Mouse (Mus musculus): ENCODE results near the gene Plekhg5. TPM values are rescaled to one million over a fixed set of nuclear protein-coding genes. Genes with fewer than 3 reads are reported as not detected.

The Plekhg5 gene
- polyA plus RNA-seq, 1 experiment from 2014 or later = 13.0 TPM

DNA sequence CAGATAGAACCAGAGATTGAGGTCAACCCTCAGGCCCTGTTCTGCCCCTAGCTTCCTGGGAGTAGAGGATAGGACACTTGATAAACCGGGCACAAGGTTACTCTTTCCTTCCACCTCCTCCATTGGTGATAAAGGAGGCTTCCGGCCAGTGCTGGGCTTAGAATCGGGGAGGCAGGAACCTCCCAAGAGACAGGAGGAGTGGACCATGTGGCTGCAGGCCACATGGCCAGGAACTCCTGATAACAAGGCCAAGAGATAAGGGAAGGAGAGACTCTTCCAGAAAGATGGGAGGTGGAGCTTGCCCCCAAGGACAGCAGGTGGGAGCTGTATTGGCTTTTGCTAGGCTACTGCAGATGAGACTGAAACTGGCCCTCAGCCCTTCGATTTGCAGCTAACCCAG lies 78.2 kb downstream of the Plekhg5 start:
- no peak for ATAC-seq
- no peaks in the 10 kb centered on the region for H3K27me3 ChIP-seq
- ChIA-PET POLR2A (no interaction called here), CTCF (no interaction called here)
- in situ Hi-C loops (cut with MboI; ENCODE audit: low pct_unique_long_range_greater_than_20kb) = no loop called here
- no peak for TF ChIP-seq CTCF (IDR thresholded peaks at IDR 0.05)
- no peak for DNase-seq (ENCODE audit: low read depth, low spot score)

DNA sequence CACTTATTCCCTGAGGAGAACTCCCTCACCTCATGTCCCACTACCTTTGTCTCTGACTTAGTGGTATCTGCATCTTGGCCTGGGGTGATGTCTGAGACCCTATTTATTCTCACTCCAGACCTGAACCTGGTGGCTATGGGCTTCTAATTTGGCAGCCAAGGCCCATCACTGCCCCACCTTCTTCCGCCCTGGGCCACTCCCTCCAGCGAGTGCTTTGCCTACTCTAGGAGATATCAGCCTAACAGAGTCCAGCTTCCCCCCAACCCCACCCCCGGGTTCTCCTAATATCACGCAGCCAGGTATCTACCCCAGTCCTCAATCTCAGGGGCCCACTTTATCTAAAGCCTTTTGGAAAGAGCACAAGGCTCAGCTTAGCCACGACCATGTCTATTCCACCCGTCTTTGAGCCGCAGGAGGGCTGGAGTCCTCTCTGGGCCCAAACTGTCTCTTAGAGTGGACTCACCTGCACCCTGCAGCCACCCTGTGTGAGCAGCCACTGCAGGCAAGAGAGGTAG lies 79.2 kb downstream of the Plekhg5 start:
- ATAC-seq = no peak
- H3K27me3 ChIP-seq = no peaks in the 10 kb centered on the region
- no peak for TF ChIP-seq CTCF (IDR thresholded peaks at IDR 0.05)
- CTCF ChIA-PET = no interaction called here
- POLR2A ChIA-PET = no interaction called here
- in situ Hi-C loops (cut with MboI; ENCODE audit: low pct_unique_long_range_greater_than_20kb) = no loop called here
- DNase-seq (ENCODE audit: low read depth, low spot score) = no peak

DNA sequence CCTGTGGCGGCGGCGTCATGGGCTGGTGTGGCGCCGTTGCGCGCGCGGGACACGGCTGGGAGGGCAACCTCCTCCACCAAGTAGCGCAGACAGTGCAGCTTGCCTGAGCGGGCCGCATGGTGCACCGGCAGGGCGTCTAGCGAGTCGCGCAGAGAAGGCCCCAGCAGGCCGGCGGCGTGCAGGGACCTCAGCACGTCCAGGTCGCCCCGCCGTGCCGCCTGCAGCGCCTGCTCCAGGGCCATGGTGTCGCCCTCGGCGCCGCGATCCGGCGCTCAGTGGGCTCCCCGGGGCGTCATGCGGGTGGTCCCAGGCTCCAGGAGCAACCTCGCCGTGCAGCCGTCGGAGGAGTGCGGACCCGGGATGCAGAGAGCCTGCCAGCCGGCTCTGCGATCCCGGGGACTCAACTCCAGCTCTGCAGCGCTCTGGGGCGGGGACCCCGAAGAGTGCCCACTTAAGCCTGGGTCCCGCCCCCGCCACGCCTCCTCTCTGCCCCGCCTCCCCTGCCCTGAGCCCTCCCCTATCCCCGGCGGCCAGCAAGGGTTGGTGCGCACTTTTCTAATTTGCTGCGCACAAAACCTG lies 79.8 kb downstream of the Plekhg5 start, which contains the start of gene Espn:
TSS of gene Espn (minus strand) at position 406 of the 579 bp plus-strand sequence.
- ChIA-PET CTCF (no interaction called here), POLR2A (no interaction called here)
- no peaks in the 10 kb centered on the region for H3K27me3 ChIP-seq
- in situ Hi-C loops (cut with MboI; ENCODE audit: low pct_unique_long_range_greater_than_20kb) = no loop called here
- TF ChIP-seq CTCF (IDR thresholded peaks at IDR 0.05) = no peak
- ATAC-seq = no peak
- no peak for DNase-seq (ENCODE audit: low read depth, low spot score)

DNA sequence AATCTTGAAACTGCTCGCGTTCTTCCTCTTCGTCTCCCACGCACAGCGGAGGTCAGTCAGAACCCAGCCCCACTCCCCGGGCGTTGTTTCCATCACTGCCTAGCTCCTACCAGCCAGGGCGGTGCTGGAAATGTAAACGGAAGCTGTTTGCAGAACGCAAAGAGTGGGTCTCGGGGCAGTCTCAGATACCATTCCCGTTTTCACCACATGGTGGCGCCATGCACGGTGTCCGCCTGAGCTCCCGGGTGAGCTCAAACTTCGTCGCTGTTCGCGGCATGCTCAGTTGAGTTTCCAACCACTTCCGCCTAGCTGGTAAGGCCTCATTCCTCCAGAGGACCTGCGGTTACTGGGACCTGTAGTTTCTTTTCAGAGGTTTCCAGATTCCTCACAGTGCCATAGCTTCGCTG lies 81.5 kb downstream of the Plekhg5 start:
- H3K27me3 ChIP-seq = peaks cover 7% of the 10 kb centered on the region
- ChIA-PET CTCF (interaction anchor here (0.9 to 2.0 kb wide), 2 partner anchors 11 to 22 kb away, joined by 3 to 5 read pairs; no protein-coding TSS in a partner anchor), POLR2A (no interaction called here)
- no peak for DNase-seq (ENCODE audit: low read depth, low spot score)
- no peak for TF ChIP-seq CTCF (IDR thresholded peaks at IDR 0.05)
- in situ Hi-C loops (cut with MboI; ENCODE audit: low pct_unique_long_range_greater_than_20kb) = no loop called here
- no peak for ATAC-seq

DNA sequence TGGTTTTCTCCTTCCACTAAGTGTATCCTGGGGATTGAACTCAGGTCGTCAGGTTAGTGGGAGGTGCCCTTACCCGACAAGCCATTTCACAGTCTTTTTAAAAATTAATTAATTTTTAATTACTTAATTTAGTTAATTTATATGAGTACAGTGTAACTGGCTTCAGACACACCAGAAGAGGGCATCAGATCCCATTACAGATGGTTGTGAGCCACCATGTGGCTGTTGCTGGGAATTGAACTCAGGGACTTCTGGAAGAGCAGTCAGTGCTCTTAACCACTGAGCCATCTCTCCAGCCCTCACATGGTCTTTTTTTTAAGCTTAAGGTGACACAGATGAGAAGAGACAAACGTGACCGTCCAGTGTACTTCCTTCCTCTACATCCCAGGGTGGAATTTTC lies 82.7 kb downstream of the Plekhg5 start:
- POLR2A ChIA-PET = no interaction called here
- TF ChIP-seq CTCF (IDR thresholded peaks at IDR 0.05) = no peak
- ATAC-seq = no peak
- CTCF ChIA-PET = interaction anchor here (2.0 kb wide), 1 partner anchor 21 kb away, joined by 5 read pairs; no protein-coding TSS in a partner anchor
- no peak for DNase-seq (ENCODE audit: low read depth, low spot score)
- H3K27me3 ChIP-seq = peaks cover 18% of the 10 kb centered on the region
- in situ Hi-C loops (cut with MboI; ENCODE audit: low pct_unique_long_range_greater_than_20kb) = no loop called here

DNA sequence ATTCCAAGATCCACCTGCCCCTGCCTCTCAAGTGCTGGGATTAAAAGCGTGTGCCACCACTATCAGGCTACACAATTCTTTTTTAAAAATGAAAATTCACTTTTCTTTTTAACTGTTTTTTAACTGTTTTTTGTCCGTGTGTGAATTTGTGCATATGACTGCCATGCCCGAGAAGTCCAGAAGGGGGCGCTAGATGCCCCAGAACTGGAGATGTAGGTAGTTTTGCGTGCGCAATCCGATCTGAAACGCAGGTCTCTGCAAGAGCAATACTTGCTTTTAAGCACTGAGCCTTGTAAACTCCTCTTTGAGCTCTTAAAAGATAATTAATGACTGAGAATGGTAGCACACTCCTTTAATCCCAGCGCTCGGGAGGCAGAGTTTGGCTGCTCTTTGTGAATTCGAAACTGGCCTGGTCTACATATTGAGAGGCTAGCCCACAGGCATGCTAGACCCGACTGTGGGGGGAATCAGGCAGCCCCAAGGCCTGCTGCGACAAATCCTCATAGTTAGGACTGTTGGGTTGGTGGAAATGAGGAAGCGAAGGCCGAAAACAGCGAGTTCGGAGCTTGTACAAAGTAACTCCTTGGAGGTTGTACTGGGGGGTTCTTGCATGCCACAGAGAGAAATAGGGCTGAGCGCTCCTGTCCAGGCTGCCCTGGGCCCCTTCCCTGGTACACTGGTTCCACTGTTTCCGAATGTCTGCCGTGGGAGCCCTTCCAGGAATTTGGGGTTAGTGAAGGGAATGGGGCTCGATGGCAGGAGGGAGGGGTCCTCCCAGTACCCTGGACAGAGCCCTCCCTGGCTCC lies 85.7 kb downstream of the Plekhg5 start:
- in situ Hi-C loops (cut with MboI; ENCODE audit: low pct_unique_long_range_greater_than_20kb) = no loop called here
- DNase-seq (ENCODE audit: low read depth, low spot score) (no peak), ATAC-seq (no peak)
- CTCF ChIA-PET = no interaction called here
- peaks cover 25% of the 10 kb centered on the region for H3K27me3 ChIP-seq
- POLR2A ChIA-PET = no interaction called here
- no peak for TF ChIP-seq CTCF (IDR thresholded peaks at IDR 0.05)

DNA sequence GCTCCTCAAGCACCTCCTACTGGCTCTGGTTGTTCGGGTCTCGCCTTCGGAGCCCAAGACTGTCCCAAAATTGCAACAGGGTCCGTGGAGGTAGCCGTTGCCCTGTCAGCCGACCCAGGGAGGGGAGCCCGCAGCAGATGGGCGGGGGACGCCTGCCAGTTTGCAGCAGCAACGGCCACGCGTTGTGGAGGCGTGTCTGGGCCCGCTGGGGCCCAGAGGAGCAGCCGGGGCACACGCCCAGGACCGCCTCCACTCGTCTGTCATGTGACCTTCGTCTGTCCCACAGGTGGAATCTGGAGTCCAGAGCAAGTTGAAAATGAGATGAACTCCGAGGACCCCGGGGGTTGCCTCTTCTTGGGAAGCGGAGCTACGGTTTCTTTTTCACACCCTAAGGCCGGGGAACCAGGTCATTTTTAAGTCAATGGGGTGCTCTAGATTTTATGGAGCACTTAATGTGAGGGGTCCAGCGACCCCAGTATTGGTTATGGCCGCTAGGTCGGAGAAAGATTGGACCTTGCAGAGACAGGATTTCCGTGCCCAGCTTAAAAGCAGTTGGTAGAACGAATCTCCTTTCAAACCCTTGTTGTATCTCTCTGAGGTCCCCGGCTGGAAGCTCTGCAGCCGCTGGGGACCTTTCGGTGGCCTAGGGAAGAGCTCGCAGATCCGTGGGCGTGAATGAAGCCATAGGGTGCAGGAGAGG lies 86.4 kb downstream of the Plekhg5 start, which contains the start of gene Hes2:
TSS of gene Hes2 (plus strand) at position 283 of the 700 bp plus-strand sequence.
- no peak for TF ChIP-seq CTCF (IDR thresholded peaks at IDR 0.05)
- CTCF ChIA-PET = interaction anchor here (0.9 kb wide), 1 partner anchor 28 kb away, joined by 3 read pairs; no protein-coding TSS in a partner anchor
- ATAC-seq (no peak), DNase-seq (ENCODE audit: low read depth, low spot score) (no peak)
- in situ Hi-C loops (cut with MboI; ENCODE audit: low pct_unique_long_range_greater_than_20kb) = no loop called here
- peaks cover 25% of the 10 kb centered on the region for H3K27me3 ChIP-seq
- POLR2A ChIA-PET = no interaction called here

DNA sequence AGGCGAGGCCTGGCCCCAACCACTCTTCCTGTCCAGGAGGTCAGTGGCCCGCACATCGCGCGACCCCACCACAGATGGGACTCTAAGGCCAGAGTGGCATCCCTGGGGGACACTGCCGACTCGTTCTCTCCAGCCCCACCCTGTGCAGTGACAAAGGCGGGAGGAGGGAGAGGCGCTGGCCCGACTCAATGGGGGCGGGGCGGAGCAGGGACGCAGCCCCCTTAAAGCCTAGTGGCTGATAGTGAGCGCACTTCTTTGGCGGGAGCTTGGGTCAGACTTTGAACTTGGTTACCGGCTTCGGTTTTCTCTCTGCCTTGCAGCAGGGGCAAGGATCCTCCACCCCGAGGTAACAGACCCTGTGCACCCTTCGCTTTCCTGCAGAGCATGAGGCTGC lies 87.0 kb downstream of the Plekhg5 start:
- peaks cover 25% of the 10 kb centered on the region for H3K27me3 ChIP-seq
- CTCF ChIA-PET = interaction anchor here (0.9 kb wide), 1 partner anchor 27 kb away, joined by 3 read pairs; no protein-coding TSS in a partner anchor
- DNase-seq (ENCODE audit: low read depth, low spot score) (no peak), ATAC-seq (no peak)
- no peak for TF ChIP-seq CTCF (IDR thresholded peaks at IDR 0.05)
- POLR2A ChIA-PET = no interaction called here
- in situ Hi-C loops (cut with MboI; ENCODE audit: low pct_unique_long_range_greater_than_20kb) = no loop called here

DNA sequence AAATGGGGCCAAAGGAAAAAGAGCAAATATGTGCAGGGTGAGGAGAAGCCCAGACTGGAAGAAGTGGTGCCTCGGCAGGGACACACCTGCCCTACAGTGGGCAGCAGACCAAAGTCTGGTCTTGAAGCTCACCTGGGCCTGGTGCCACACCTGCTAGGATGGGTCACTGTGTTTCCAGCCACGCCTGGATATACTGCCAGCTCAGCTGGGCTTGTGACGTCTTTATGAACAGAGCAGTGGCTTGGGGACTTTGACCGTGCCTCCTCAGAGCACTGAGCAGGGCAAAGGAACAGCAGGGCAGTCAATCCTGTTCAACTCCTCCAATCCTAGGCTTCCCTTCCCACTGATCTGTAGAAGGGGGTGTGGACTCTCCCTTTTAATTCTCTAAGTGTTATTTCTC lies 88.5 kb downstream of the Plekhg5 start:
- ChIA-PET CTCF (no interaction called here), POLR2A (no interaction called here)
- H3K27me3 ChIP-seq = peaks cover 25% of the 10 kb centered on the region
- TF ChIP-seq CTCF (IDR thresholded peaks at IDR 0.05) = no peak
- ATAC-seq (no peak), DNase-seq (ENCODE audit: low read depth, low spot score) (no peak)
- in situ Hi-C loops (cut with MboI; ENCODE audit: low pct_unique_long_range_greater_than_20kb) = no loop called here

DNA sequence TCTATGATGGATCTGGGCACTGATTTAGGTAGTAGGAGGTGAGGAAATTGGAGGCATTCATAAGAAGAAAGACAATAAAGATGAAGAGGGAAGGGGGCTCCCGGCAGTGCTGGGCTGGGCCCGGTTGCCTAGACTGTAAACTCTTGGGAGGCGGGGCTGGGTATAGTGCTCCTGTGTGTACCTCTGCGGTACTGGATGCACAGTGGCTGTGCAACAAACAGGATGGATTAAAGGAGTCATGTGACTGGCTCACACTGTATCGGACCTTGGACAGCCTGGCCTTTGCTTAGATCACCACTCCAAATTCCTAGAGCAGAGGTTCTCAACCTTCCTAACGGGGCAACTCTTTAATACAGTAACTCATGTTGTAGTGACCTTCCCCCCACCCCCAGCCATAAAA lies 89.3 kb downstream of the Plekhg5 start:
- in situ Hi-C loops (cut with MboI; ENCODE audit: low pct_unique_long_range_greater_than_20kb) = no loop called here
- no peak for TF ChIP-seq CTCF (IDR thresholded peaks at IDR 0.05)
- H3K27me3 ChIP-seq = peaks cover 25% of the 10 kb centered on the region
- CTCF ChIA-PET = no interaction called here
- POLR2A ChIA-PET = no interaction called here
- no peak for DNase-seq (ENCODE audit: low read depth, low spot score)
- ATAC-seq = no peak

DNA sequence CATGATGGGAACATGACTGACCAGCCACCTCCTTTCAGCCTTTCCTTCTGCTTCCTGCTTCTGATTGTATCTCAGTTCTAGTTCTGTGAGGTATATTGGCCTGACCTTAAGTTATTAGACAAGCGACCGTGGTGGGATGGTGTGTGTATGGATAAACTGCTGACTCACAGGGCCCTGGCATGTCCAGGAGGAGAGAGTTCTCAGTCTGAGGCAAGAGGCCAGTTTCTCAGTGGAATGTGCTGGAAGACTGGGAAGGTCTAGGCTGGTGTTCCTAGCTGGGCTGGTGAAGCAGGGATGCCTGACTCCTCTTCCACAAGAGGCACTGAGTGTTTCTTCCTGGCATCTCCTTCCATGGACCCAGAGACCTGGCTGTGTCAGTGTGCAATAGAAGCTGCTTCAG lies 90.5 kb downstream of the Plekhg5 start:
- ChIA-PET CTCF (no interaction called here), POLR2A (no interaction called here)
- in situ Hi-C loops (cut with MboI; ENCODE audit: low pct_unique_long_range_greater_than_20kb) = no loop called here
- no peak for TF ChIP-seq CTCF (IDR thresholded peaks at IDR 0.05)
- ATAC-seq (no peak), DNase-seq (ENCODE audit: low read depth, low spot score) (no peak)
- H3K27me3 ChIP-seq = peaks cover 25% of the 10 kb centered on the region

Other genes starting within 250 kb of the Plekhg5 start
- 28.0 TPM for gene Camta1, start 210.6 kb upstream of the Plekhg5 start, polyA plus RNA-seq (2021)
- gene Dnajc11, start 138.8 kb upstream of the Plekhg5 start, polyA plus RNA-seq (2021) = 42.7 TPM
- 20.8 TPM for gene Thap3, start 83.5 kb upstream of the Plekhg5 start, polyA plus RNA-seq (2021)
- 18.6 TPM for gene Phf13, start 76.2 kb upstream of the Plekhg5 start, polyA plus RNA-seq (2021)
- gene Klhl21, start 63.7 kb upstream of the Plekhg5 start, polyA plus RNA-seq (2021) = 16.6 TPM
- 13.7 TPM for gene Zbtb48, start 44.8 kb upstream of the Plekhg5 start, polyA plus RNA-seq (2021)
- gene Tas1r1, start 33.9 kb upstream of the Plekhg5 start, polyA plus RNA-seq (2021) = 0.56 TPM
- gene Nol9, start 33.2 kb upstream of the Plekhg5 start, polyA plus RNA-seq (2021) = 19.4 TPM
- 1.5 TPM for gene Tnfrsf25, start 43.4 kb downstream of the Plekhg5 start, polyA plus RNA-seq (2021)
- 1.3 TPM for gene Espn, start 79.9 kb downstream of the Plekhg5 start, polyA plus RNA-seq (2021)
- gene Hes2, start 86.4 kb downstream of the Plekhg5 start, polyA plus RNA-seq (2021) = not detected
- gene Acot7, start 105.6 kb downstream of the Plekhg5 start, polyA plus RNA-seq (2021) = 102 TPM
- gene Gpr153, start 201.7 kb downstream of the Plekhg5 start, polyA plus RNA-seq (2021) = 21.1 TPM
- gene Hes3, start 219.2 kb downstream of the Plekhg5 start, polyA plus RNA-seq (2021) = 0.12 TPM
- 42.2 TPM for gene Icmt, start 224.7 kb downstream of the Plekhg5 start, polyA plus RNA-seq (2021)
- gene Rnf207, start 246.5 kb downstream of the Plekhg5 start, polyA plus RNA-seq (2021) = 0.17 TPM

Data from Patski (cell line).